Comparison of ENCODE assay signal across 8 mouse cellular contexts in the genomic region with DNA sequence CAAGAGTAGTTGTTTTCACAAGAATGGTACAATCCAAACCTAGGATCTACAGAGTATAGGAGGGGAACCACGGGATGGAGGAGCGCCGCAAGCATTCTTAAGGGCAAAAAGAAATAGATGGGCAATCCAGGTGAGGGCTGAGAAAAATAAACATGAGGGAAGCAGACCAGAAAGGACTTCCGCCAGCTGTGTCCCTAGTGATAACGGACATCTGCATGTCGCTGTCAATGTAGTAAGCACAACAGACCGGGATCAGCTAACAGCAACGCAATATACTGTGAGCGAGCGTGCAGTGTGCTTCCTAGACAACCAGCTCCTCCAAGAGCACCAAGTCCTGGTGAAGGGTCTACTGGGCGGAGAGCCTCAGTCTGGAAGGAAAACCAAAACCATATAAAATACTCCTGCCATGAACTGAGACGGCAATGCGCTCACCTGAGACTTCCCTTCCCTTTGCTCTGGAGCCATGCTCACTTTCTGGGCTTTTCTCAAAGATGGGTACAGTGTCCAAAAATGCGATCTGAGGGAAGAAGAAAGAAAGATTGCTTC. TPM values are rescaled to one million over a fixed set of nuclear protein-coding genes. Genes with fewer than 3 reads are reported as not detected.
DNase-seq lines count a peak whose midpoint lies in the region; ATAC-seq and TF ChIP-seq lines count a peak whose summit lies in the region.

No protein-coding gene starts in this region.

- H3K36me3 ChIP-seq in spleen, adult 2 months (ENCODE audit: control insufficient read depth, insufficient read depth, low read length) = no peaks in the 10 kb centered on the region
- no peaks in the 10 kb centered on the region for H3K36me3 ChIP-seq in liver, embryonic 12.5 days
- H3K36me3 ChIP-seq in splenic B cell, adult 2 months (ENCODE audit: control insufficient read depth, insufficient read depth, low read length, poor library complexity, severe bottlenecking) = no peaks in the 10 kb centered on the region

- H3K4me1 ChIP-seq in cerebellum, adult 2 months (ENCODE audit: control insufficient read depth, insufficient read depth, low read length) = no peaks in the 10 kb centered on the region
- H3K4me1 ChIP-seq in spleen, adult 2 months (ENCODE audit: control insufficient read depth, insufficient read depth, insufficient read length) = 0 out of 2 replicates have a peak, but pooled peaks cover 3% of the 10 kb centered on the region
- peaks cover 12% of the 10 kb centered on the region for H3K4me1 ChIP-seq in liver, embryonic 12.5 days

- H3K27ac ChIP-seq in cerebellum, adult 2 months (ENCODE audit: insufficient read depth, low read length) = peak overlapping the region; percentile 84
- no peak overlapping the region for H3K27ac ChIP-seq in spleen, adult 2 months (ENCODE audit: insufficient read depth, low read length)
- H3K27ac ChIP-seq in liver, embryonic 12.5 days = no peak overlapping the region

- H3K4me2 ChIP-seq in liver, embryonic 12.5 days = peak overlapping the region; percentile 87

- H3K4me3 ChIP-seq in cerebellum, adult 2 months (replicated peaks; ENCODE audit: insufficient read depth, low read depth, low read length) = peak overlapping the region; percentile 93
- H3K4me3 ChIP-seq in spleen, adult 2 months (ENCODE audit: extremely low read depth, insufficient read depth, insufficient read length) = peak overlapping the region; percentile 65
- H3K4me3 ChIP-seq in liver, embryonic 12.5 days = peak overlapping the region; percentile 60

- no peak for TF ChIP-seq CTCF in cerebellum, adult 2 months (IDR thresholded peaks at IDR 0.05; ENCODE audit: borderline replicate concordance, insufficient read depth, low read depth, low read length)
- no peak for TF ChIP-seq CTCF in spleen, adult 2 months (IDR thresholded peaks at IDR 0.05; ENCODE audit: extremely low read depth, insufficient read depth, insufficient read length, insufficient replicate concordance)

- H3K27me3 ChIP-seq in cerebellum, adult 2 months (ENCODE audit: control insufficient read depth, insufficient read depth, low read length) = no peaks in the 10 kb centered on the region
- no peaks in the 10 kb centered on the region for H3K27me3 ChIP-seq in spleen, adult 2 months (ENCODE audit: control insufficient read depth, insufficient read depth, low read length)
- peaks cover 30% of the 10 kb centered on the region for H3K27me3 ChIP-seq in liver, embryonic 12.5 days (replicated peaks)
- no peaks in the 10 kb centered on the region for H3K27me3 ChIP-seq in splenic B cell, adult 2 months (ENCODE audit: control insufficient read depth, insufficient read depth, low read length, poor library complexity, severe bottlenecking)

- H3K9me3 ChIP-seq in liver, embryonic 12.5 days (replicated peaks) = no peaks in the 10 kb centered on the region

- peak overlapping the region; percentile 64 for H3K9ac ChIP-seq in liver, embryonic 12.5 days

- ATAC-seq in liver, embryonic 12.5 days = no peak
- ATAC-seq in CD4-positive, CD25-positive, alpha-beta regulatory T cell, adult 4 months = no peak

- no peak for DNase-seq in cerebellum, adult 2 months
- no peak for DNase-seq in cerebellum, adult 9-10 months
- DNase-seq in spleen, adult 2 months (ENCODE audit: low read depth in 1 of 2, low spot score in 2 of 2) = no peak
- DNase-seq in spleen, adult 18-20 months = no peak
- DNase-seq in splenic B cell, adult 2 months (ENCODE audit: low read depth, low spot score) = peak; percentile 5
- no peak for DNase-seq in kidney, adult 8-10 months

- WGBS in cerebellum, adult 2 months = 27% methylated on average over 14 of the region's 14 CpGs
- WGBS in spleen, adult 2 months = 15% methylated on average over 14 of the region's 14 CpGs
- WGBS in liver, embryonic 12.5 days (ENCODE audit: insufficient replicate concordance) = 13% methylated on average over 14 of the region's 14 CpGs

- TF ChIP-seq POLR2A in cerebellum, adult 2 months (IDR thresholded peaks at IDR 0.05; ENCODE audit: borderline replicate concordance, insufficient read depth, low read length) = no peak
- TF ChIP-seq POLR2A in spleen, adult 2 months (IDR thresholded peaks at IDR 0.05; ENCODE audit: low read depth, low read length) = no peak

RNA-seq across cellular contexts. Expression of a gene that starts 0.9 kb away (rescaled TPM):
- polyA plus RNA-seq in cerebellum, adult 2 months (2012; rRNA removed) = 3.5 and 3.6 TPM in 2 replicates
- polyA plus RNA-seq in spleen, adult 2 months (2012; rRNA removed) = not detected in 2 replicates
- polyA plus RNA-seq in liver, embryonic 12.5 days (2016; fragmentation: Nextera tagmentation; extraction: Ambion mirVana) = 0.29 and 0.39 TPM in 2 replicates
- not detected for polyA plus RNA-seq in CD4-positive, CD25-positive, alpha-beta regulatory T cell, adult 4 months (2017; shearing (Covaris generic))

RNA-seq across cellular contexts. Expression of a gene that starts 13.0 kb away (rescaled TPM):
- not detected in 2 replicates for polyA plus RNA-seq in cerebellum, adult 2 months (2012; rRNA removed)
- polyA plus RNA-seq in spleen, adult 2 months (2012; rRNA removed) = not detected in 2 replicates
- polyA plus RNA-seq in liver, embryonic 12.5 days (2016; fragmentation: Nextera tagmentation; extraction: Ambion mirVana) = not detected in 2 replicates
- polyA plus RNA-seq in CD4-positive, CD25-positive, alpha-beta regulatory T cell, adult 4 months (2017; shearing (Covaris generic)) = not detected

RNA-seq across cellular contexts. Expression of a gene that starts 14.6 kb away (rescaled TPM):
- 18.8 and 19.2 TPM in 2 replicates for polyA plus RNA-seq in cerebellum, adult 2 months (2012; rRNA removed)
- polyA plus RNA-seq in spleen, adult 2 months (2012; rRNA removed) = 0.28 and 0.29 TPM in 2 replicates
- 3.1 and 3.3 TPM in 2 replicates for polyA plus RNA-seq in liver, embryonic 12.5 days (2016; fragmentation: Nextera tagmentation; extraction: Ambion mirVana)
- 1 to 10 TPM in 1 of 2 experiments, under 1 TPM in 1; 0.81 to 1.5 TPM for polyA plus RNA-seq in CD4-positive, CD25-positive, alpha-beta regulatory T cell, adult 4 months (2017; shearing (Covaris generic))

RNA-seq across cellular contexts. Expression of a gene that starts 23.0 kb away (rescaled TPM):
- polyA plus RNA-seq in cerebellum, adult 2 months (2012; rRNA removed) = not detected in 2 replicates
- polyA plus RNA-seq in spleen, adult 2 months (2012; rRNA removed) = not detected in 2 replicates
- polyA plus RNA-seq in liver, embryonic 12.5 days (2016; fragmentation: Nextera tagmentation; extraction: Ambion mirVana) = not detected in 2 replicates
- not detected for polyA plus RNA-seq in CD4-positive, CD25-positive, alpha-beta regulatory T cell, adult 4 months (2017; shearing (Covaris generic))

RNA-seq across cellular contexts. Expression of a gene that starts 35.8 kb away (rescaled TPM):
- not detected in 2 replicates for polyA plus RNA-seq in cerebellum, adult 2 months (2012; rRNA removed)
- not detected in 2 replicates for polyA plus RNA-seq in spleen, adult 2 months (2012; rRNA removed)
- not detected in 2 replicates for polyA plus RNA-seq in liver, embryonic 12.5 days (2016; fragmentation: Nextera tagmentation; extraction: Ambion mirVana)
- polyA plus RNA-seq in CD4-positive, CD25-positive, alpha-beta regulatory T cell, adult 4 months (2017; shearing (Covaris generic)) = not detected
